Mouse (Mus musculus) adrenal gland, postnatal 4 days (tissue): Measurements from ENCODE around the gene Bloc1s1. TPM values are rescaled to one million over a fixed set of nuclear protein-coding genes. Genes with fewer than 3 reads are reported as not detected.
A peak's percentile ranks its signal among the peaks of the same experiment; 100 is the strongest.

Experiments
- DNase-seq, 2 experiments: peaks; one replicate each; pipeline ENCODE4 v3.0.0; 2021 to 2022; ENCODE audit warnings: low spot score in 2 of 2, mixed read lengths in 2 of 2
- total RNA-seq, 2 experiments: library from RNA; stranded (reverse); gene quantifications; 2 replicates each; pipeline ENCODE4 v1.2.3; 2021

The Bloc1s1 gene
- total RNA-seq, 2 experiments from 2014 or later = 158 to 168 TPM

- DNase-seq = no peak
Measured at GRCm38 (mm10) chr10:128933976-128934721, 10.3 kb upstream of the Bloc1s1 start.

GRCm38 (mm10) chr10:128933574-128933973 lies 9.7 kb upstream of the Bloc1s1 start, which contains the start of gene Itga7:
Gene Itga7 (plus strand): TSS chr10:128933818.
- DNase-seq = no peak

GRCm38 (mm10) chr10:128931441-128931840 lies 7.6 kb upstream of the Bloc1s1 start:
- DNase-seq = no peak

- no peak for DNase-seq
Measured at GRCm38 (mm10) chr10:128929638-128930378, 6.0 kb upstream of the Bloc1s1 start.

- no peak for DNase-seq
Measured at GRCm38 (mm10) chr10:128928356-128928755, 4.5 kb upstream of the Bloc1s1 start.

- DNase-seq = peak; percentile 91 to 97
Measured at GRCm38 (mm10) chr10:128923013-128923691, 683 bp downstream of the Bloc1s1 start.

GRCm38 (mm10) chr10:128922822-128923012 lies 1.1 kb downstream of the Bloc1s1 start, which contains the start of gene Rdh5:
Gene Rdh5 (minus strand): TSS chr10:128922888.
- DNase-seq = no peak

GRCm38 (mm10) chr10:128921883-128922821 lies 1.7 kb downstream of the Bloc1s1 start:
- no peak for DNase-seq

- DNase-seq = no peak
Measured at GRCm38 (mm10) chr10:128921251-128921650, 2.6 kb downstream of the Bloc1s1 start.

- DNase-seq = no peak
Measured at GRCm38 (mm10) chr10:128920736-128921161, 3.1 kb downstream of the Bloc1s1 start.

GRCm38 (mm10) chr10:128919966-128920365 lies 3.9 kb downstream of the Bloc1s1 start:
- DNase-seq = no peak

- no peak for DNase-seq
Measured at GRCm38 (mm10) chr10:128919203-128919631, 4.6 kb downstream of the Bloc1s1 start.

- no peak for DNase-seq
Measured at GRCm38 (mm10) chr10:128918246-128918645, 5.6 kb downstream of the Bloc1s1 start.

- no peak for DNase-seq
Measured at GRCm38 (mm10) chr10:128917400-128917799, 6.4 kb downstream of the Bloc1s1 start.

- DNase-seq = no peak
Measured at GRCm38 (mm10) chr10:128916665-128917064, 7.2 kb downstream of the Bloc1s1 start.

- no peak for DNase-seq
Measured at GRCm38 (mm10) chr10:128915550-128915949, 8.3 kb downstream of the Bloc1s1 start.

GRCm38 (mm10) chr10:128913696-128914095 lies 10.1 kb downstream of the Bloc1s1 start:
- DNase-seq = no peak

- peak; percentile 74 to 82 for DNase-seq
Measured at GRCm38 (mm10) chr10:128913219-128913618, 10.6 kb downstream of the Bloc1s1 start.

GRCm38 (mm10) chr10:128912791-128913190 lies 11.0 kb downstream of the Bloc1s1 start:
- DNase-seq = no peak

- no peak for DNase-seq
Measured at GRCm38 (mm10) chr10:128912268-128912667, 11.6 kb downstream of the Bloc1s1 start.

GRCm38 (mm10) chr10:128911430-128911829 lies 12.4 kb downstream of the Bloc1s1 start:
- DNase-seq = no peak
